Mouse (Mus musculus) natural killer cell, adult 2 months (primary cell): Measurements from ENCODE around the gene A430078G23Rik.

ENCODE experiments used
- DNase-seq, 2 experiments: peaks; one replicate each; pipeline ENCODE4 v3.0.0; 2022; ENCODE audit warnings: low spot score in 2 of 2

Gene A430078G23Rik

DNA sequence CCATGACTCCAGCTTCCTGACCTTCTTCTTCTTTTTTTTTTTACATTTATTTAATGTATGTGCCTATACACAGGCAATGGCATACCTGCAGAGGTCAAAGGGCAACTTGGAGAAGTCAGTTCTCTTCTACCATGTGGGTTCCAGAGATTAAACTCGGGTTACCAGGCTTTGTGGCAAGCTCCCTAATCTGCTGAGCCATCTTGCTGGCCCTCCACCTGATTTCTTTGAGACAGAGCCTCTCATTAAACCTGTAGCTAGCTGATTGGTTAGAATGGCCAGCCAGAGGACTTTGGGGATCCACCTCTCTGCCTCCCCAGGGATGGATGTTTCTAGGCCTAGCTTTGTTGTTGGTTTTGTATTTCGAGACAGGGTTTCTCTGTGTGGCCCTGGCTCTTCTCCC, 57.9 kb downstream of the A430078G23Rik start:
- no peak for DNase-seq

DNA sequence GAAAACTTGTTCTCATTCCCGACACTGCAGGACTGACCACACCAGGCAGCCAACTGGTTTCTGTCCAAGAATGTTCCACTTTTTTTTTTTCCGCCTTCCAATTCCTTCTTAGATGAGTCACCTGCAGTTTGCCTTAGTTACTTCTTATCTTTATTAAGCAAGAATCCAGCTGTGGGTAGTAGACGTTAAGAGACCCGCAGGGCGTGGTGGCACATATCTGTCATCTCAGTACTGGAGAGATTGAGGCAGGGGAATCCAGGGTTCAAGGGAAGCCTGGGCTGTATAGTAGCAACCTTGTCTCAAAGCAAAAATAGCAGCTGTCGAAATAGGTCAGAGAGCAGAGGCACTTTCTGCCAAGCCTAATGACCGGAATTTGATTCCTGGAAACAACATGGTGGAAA, 58.7 kb downstream of the A430078G23Rik start:
- no peak for DNase-seq

DNA sequence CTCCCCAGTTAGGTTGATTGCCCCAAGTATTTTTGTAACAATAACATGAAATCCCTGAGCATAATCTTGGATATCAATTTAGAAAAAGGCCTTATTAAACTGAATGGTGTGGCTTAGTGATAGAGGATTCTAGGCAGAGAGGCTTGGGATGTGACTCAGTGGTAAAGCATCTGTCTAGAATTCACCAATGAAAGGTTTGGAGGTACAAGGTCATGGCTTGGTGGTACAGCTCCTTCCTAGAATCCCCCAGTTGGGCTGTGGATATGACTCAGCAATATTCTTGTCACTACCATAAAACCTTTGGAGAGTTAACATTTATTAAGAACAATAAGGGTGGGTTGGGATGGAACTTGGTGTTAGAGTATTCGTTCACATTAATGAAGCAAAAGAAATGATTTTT, 59.6 kb downstream of the A430078G23Rik start:
- no peak for DNase-seq

DNA sequence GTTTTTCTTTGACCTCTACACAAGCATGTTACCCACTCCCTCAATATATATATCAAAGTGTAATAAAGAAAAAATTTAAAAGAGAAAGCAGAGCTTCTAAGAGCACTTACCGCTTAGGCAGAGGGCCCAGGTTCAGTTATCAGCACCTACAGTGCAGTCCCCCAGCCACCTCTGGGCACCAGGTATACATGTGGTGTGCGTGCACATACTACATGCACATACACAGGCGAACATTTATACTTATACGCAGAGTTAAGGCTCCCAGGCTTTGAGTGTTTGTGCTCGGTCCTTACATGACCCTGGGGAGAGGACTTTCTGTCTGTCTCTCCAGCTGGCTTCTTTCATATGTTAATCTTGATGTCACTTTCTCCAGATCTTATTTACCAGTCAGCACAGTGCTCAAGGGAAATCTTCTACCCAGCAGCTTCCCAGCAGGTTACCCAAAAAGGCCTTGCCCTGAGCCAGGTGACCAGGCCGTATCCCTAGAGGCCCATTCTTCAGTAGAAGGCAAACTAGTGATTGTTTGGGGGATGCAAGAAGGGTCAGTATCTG, 61.5 kb downstream of the A430078G23Rik start:
- no peak for DNase-seq

- no peak for DNase-seq
Observed at GRCm38 (mm10) chr8:3415259-3415658, 62.0 kb downstream of the A430078G23Rik start.

GRCm38 (mm10) chr8:3415661-3416060, 62.4 kb downstream of the A430078G23Rik start:
- DNase-seq: no peak

GRCm38 (mm10) chr8:3416846-3417245, 63.6 kb downstream of the A430078G23Rik start:
- DNase-seq: no peak

DNA sequence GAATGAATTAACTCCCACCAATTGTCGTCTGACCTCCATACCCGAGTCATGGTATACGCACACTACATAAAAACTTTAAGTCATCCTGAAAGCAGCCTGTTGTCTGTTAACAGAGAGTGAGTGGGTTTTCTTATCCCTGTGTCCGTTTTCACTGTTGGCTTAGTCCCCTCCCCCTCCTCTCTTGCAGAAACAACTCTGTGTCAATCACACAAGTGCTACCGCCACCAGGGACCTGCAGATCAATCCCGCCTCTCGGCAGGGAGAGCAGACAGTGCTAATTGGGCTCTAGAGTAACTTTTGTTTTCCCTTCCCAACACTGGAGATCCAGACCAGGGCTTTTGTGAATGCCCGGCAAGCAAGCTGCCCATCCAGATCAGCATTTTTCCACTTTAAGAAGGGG, 64.2 kb downstream of the A430078G23Rik start:
- no peak for DNase-seq

- no peak for DNase-seq
Observed at GRCm38 (mm10) chr8:3418101-3418500, 64.9 kb downstream of the A430078G23Rik start.

- DNase-seq: no peak
Observed at GRCm38 (mm10) chr8:3420105-3420706, 67.0 kb downstream of the A430078G23Rik start.

GRCm38 (mm10) chr8:3421507-3421906, 68.3 kb downstream of the A430078G23Rik start:
- no peak for DNase-seq

DNA sequence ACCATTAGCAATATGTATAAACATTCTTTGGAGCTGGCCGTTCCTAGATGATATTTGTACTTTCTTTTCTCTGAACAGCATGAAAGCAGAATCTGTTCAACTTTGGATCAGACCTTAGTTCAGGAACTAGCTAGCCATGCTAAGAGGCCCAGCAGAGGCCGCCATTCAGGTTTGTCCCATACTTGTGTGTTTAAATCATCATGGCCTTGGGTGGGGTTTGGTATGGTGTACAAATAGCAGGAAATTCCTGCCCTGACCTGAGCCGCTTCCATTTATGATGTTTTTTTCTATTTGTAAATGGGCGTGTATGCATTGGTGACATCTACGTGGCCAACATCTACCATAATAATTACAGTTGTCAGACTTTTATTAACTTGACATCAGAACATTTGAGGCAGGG, 72.0 kb downstream of the A430078G23Rik start:
- DNase-seq: no peak

DNA sequence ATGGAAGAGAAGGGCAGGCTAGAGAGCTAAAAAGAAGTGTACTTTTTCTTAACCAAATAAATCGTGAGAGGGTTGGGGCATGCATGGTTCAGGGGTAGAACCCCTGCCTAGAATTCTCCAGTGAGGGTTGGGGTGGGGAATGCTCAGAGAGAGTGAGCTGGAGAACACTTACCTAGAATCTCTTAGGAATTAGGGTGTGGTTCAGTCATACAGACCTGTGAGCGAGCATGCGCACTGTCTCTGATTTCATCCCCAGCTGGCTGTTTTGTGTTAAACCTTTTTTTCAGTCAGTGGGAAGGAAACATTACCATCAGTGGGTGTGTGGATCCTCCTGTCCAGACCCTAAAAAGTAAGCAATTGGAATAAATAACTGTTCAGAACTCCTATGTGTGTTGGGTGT, 73.0 kb downstream of the A430078G23Rik start:
- no peak for DNase-seq

DNA sequence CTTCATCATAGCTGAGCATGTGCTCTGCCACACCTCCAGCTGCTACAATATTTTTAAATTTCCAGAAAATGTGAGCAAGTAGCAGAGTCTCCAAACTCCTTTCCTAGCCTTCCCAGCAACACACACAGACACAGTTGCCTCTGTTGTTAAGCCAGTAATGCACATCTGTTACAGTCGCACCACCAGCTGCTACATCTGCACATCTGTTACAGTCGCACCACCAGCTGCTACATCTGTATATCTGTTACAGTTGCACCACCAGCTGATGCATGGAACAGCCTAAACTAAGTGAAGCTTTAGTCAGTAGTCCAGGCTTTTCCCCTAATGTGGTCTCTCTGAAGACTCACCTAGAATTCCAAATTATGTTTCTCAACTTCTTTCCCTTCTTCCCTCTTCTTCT, 75.2 kb downstream of the A430078G23Rik start:
- no peak for DNase-seq

GRCm38 (mm10) chr8:3429966-3430365, 76.8 kb downstream of the A430078G23Rik start:
- no peak for DNase-seq

DNA sequence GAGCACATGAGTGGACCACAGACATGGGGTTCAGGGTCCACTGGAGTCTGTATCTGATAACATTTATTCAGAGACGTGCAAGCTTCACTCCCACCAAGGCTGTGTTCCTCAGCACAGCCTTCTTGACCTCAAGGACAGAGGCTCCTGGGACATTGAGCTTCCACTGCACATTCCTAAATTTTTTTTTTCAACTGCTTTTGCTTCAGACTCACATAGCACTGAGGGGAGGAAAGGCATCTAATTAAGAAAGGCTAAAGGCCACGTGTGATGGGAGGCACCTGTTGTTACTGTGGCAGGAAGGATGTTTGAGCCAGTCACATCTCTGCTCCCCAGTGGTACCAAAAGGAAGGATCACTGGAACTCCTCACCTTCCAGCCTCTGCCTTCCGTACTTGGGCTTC, 77.9 kb downstream of the A430078G23Rik start:
- DNase-seq: no peak

DNA sequence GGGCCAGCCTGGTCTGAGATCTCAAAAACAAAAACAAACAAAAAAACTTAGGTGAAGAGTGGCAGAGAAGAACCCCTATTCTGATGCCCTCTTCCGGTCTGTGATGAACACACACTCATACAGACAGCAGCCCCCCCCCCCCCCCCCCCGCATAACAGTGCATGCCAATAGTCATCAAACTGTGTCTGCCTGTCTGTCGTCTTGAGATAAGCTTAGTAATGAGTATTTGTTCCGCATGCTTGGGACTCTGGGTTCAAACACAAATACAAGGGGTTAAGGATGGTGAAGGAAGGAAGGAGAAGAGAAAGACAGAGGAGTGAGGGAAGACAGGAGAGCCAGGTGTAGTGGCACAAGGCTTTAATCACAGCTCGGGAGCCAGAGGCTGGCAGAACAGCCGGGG, 83.3 kb downstream of the A430078G23Rik start:
- no peak for DNase-seq

- no peak for DNase-seq
Observed at GRCm38 (mm10) chr8:3439510-3439909, 86.3 kb downstream of the A430078G23Rik start.
